Mouse (Mus musculus) heart, postnatal 14 days (tissue): ENCODE measurements around the gene Pltp. TPM values are rescaled to one million over a fixed set of nuclear protein-coding genes. Genes with fewer than 3 reads are reported as not detected.
"Not testable (repeated sequence)": the region's sequence is repeated elsewhere in the genome, so short reads cannot be mapped to it uniquely, and the experiment has no call there.

Source experiments
- DNase-seq, 2 experiments: peaks; one replicate each; pipeline ENCODE4 v3.0.0; 2021 to 2022
- intact Hi-C: fragments of 180-260 bp; cut with DNase I; formaldehyde crosslinking; loops from one replicate; pipeline ENCODE4 v1.15.1; 2025
- total RNA-seq, 2 experiments: library from RNA; stranded (reverse); gene quantifications; 2 replicates each; pipeline ENCODE4 v1.2.3; 2021

Gene Pltp
- total RNA-seq, 2 experiments from 2014 or later: 43.7 to 58.5 TPM

DNA sequence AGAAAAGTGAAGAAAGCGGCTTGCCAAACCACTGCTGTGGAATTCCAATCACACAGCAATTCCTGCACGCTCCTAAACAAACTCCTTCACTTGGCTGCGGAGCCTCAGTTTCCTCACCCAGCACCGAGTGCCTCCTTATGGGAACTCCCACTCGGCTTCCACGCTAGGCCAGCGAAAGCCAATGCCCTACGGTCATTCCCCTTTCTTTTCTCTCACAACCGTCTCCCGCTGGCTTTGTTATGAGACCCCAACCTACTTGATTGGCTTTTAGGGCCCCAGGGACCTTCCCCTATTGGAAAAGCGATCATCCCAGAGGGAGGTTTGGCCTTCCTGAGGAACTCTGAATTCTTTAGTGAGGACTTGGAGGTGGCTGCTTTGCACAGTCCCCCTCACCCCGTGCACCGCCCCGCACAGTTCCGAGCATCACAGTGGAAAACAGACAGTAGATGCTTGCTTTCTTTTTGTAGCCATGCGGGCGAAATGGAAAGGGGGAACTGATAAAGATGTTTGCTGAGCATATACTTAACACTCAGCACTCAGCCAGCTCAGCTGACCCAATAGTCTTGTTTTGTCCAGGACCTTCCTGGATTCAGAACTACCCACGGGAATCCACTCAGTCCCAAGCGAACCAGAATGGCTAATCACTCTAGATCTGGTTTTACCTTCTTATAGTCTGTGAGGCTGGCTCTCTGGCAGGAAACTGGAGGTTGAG is 487 bp upstream of the Pltp start:
- DNase-seq: no peak
- intact Hi-C loops: loop anchor here (2.0 kb wide), 1 partner anchor 23 kb away; no protein-coding TSS in a partner anchor

DNA sequence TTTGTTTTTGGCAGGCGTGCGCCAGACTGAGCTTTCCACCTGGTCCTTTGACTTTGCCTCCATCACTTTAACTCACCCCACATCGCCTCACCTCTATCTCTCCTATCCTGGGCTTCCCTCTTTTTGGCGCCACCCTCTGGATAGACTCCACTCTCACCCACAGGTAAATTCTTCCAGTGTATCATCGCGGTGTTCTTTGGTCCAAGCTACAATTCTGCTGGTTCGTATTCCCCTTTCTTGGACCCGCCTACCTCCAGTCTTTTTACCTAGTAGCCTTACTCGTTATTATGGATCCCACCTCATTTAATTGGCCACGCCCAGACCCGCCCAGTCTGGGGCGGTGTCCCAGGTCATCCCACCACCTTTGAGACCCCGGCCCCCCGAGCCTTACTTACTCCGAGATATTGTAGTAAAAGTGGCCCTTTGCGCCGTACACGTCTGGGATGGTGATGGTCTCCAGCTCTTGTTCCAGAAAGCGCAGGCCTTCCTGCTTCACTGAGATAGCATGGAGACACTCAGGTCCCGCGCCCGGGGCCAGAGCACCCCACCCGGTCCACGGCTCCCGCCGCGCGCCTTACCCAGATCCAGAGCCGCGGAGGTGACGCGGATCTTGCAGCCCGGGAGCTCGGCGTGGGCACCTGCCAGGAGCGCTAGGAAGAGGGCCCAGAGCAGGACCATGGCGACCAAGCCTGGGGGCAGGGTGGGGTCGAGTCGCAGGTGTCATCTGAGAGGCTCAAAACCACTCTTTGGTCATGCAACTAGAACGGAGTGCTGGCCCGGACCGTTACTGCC is 1.0 kb downstream of the Pltp start:
- intact Hi-C loops: loop anchor here (2.0 kb wide), 1 partner anchor 22 kb away; no protein-coding TSS in a partner anchor
- peak; percentile 40 to 41 for DNase-seq

DNA sequence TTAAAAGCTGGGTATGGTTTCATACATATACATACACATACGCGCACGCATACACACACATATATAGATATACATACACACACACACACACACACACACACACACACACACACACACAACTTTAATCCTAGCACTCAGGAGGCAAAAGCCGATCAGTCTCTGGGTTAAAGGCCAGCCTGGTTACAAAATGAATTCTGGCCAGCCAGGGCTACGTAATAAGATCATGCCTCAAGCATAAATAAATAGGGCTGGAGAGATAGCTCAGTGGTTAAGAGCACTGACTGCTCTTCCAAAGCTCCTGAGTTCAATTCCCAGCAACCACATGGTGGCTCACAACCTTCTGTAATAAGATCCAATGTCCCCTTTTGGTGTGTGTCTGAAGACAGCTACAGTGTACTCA is 1.9 kb downstream of the Pltp start:
- DNase-seq, intact Hi-C loops: not testable (repeated sequence)

DNA sequence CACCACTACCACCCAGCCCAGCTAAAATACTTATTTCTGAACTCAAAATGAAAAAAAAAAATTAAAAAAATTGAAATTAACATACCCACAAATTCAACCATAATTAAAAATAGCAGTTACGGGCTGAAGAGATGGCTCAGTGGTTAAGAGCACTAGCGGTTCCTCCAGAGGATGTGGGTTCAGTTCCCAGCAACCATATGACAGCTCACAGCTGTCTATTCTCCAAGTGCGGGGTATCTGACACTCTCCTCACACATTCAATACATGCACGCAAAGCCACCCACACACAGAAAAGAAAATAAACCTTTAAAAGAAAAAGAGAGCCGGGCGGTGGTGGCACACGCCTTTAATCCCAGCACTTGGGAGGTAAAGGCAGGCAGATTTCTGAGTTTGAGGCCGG is 7.5 kb downstream of the Pltp start:
- intact Hi-C loops: no loop called here
- no peak for DNase-seq

DNA sequence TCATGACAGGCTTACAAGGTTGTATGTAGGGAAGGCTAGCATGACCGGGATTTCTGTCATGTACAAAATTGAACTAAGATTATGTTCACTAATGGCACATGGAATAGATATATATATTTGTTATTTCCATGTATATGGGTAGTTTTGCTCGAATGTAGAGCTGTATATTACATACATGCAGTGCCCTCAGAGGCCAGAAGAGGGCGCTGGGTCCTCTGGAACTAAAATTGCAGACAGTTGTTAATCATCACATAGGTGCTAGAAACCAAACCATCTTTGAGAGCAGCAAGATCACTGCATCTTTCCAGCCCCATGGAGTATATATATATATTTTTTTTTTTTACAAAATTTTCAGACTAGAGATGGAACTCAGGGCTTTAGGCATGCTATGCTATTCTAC is 11.7 kb downstream of the Pltp start:
- DNase-seq: no peak
- intact Hi-C loops: no loop called here

DNA sequence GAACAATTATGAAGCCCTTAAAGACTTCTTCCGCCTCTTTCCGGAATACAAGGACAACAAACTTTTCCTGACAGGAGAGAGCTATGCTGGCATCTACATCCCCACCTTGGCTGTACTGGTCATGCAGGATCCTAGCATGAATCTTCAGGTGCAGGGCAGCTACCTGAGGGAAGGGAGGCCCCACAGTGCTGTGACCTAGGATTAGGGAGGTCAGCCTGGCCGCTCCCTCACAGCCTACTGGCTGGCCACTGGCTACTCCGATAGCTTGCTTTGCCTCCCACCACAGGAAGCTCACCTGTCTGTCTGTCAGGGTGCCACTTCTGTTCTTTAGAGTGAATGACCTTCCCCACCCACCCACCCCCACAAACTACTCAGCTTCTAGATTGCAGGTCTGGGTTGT is 22.3 kb downstream of the Pltp start:
- intact Hi-C loops: loop anchor here (2.0 kb wide), 1 partner anchor 22 kb away; the partner anchor contains the start of gene Pltp

DNA sequence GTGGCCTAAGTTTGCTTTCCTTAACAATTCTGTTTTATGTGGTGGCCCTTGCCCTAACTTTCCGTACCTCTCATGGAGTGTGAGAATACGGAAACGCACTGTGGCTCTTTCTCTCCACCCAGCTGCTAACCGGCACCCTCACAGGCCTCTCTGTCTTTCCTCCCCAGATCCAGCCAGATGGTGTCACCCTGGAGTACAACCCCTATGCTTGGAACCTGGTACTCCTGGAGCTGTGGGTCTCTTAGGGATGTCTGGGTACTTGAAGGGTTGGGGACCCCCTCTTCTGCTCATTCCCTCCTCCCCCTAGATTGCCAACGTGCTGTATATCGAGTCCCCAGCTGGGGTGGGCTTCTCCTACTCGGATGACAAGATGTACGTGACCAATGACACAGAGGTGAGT is 23.0 kb downstream of the Pltp start:
- DNase-seq: peak in 1 of 2 experiments; percentile 21
- intact Hi-C loops: loop anchor here (2.0 kb wide), 1 partner anchor 22 kb away; the partner anchor contains the start of gene Pltp

More for the DNA sequence above, 22.3 kb downstream of the Pltp start:
- no peak for DNase-seq

DNA sequence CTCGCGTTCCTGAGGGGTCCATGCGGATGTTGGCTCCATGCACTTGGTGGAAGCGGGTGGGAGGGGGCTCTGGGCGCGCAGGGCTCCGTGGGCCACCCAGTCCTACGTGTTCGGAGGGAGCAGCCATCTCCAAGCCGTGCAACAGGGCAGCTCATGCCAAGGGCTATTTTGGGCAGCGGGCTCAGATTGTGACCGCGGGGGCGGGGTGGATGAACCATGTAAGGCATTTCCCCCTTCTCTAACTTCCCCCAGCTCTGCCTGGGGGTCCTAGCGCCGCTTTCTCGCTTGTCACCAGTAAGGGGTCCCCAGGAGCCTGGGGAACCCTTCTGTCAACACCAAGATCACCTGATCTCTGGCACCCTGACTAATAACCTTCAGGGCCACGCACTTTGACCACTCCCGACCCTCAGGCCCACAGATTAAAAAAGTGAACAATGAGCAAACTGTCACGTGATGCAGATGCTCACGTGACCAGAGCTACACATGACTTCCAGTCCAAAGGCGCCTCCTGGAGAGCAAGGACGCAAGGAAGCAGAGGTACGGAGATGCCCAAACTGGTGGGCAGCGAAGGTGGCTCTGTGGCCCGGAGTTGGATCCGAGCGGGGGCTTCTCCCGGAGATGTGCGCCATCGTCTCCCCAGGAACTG is 24.1 kb downstream of the Pltp start, which contains the start of gene Neurl2:
Neurl2 (minus strand) TSS at position 143 of the 646 bp plus-strand sequence.
- DNase-seq: peak; percentile 88 to 93
- intact Hi-C loops: loop anchor here (2.0 kb wide), 2 partner anchors 45 to 77 kb away; partner anchors contain the start of genes Pcif1 and Zfp335

DNA sequence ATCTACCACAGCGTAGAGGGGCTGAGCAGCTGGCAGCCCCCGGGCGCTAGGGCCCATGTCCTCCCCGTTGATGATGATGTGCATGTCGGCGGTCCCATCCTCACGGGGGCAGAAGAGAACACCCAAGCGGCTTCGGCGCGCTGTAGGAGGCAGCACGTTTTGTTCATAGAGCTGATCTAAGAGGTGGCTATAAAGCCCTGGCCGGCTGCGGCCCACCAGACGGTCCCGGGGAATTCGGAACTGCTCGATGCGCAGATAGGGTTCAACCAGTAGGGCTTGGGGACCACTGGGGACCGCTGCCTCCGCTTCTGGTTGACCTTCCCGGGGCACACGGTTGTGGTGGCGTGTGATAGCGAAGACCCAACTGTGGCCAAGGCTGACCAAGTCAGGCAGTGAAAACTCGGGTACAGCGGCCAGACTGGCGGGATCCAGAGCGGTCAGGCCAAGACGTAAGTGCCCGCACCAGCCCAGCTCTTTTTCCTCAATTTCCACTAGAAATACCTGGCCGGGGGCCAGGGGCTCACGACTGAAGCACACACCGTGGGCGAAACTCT is 24.7 kb downstream of the Pltp start, which contains the start of gene Ctsa:
Ctsa (plus strand) TSS at position 126 of the 554 bp plus-strand sequence.
- peak; percentile 82 for DNase-seq
- intact Hi-C loops: loop anchor here (2.0 kb wide), 2 partner anchors 46 to 78 kb away; partner anchors contain the start of genes Pcif1 and Zfp335

DNA sequence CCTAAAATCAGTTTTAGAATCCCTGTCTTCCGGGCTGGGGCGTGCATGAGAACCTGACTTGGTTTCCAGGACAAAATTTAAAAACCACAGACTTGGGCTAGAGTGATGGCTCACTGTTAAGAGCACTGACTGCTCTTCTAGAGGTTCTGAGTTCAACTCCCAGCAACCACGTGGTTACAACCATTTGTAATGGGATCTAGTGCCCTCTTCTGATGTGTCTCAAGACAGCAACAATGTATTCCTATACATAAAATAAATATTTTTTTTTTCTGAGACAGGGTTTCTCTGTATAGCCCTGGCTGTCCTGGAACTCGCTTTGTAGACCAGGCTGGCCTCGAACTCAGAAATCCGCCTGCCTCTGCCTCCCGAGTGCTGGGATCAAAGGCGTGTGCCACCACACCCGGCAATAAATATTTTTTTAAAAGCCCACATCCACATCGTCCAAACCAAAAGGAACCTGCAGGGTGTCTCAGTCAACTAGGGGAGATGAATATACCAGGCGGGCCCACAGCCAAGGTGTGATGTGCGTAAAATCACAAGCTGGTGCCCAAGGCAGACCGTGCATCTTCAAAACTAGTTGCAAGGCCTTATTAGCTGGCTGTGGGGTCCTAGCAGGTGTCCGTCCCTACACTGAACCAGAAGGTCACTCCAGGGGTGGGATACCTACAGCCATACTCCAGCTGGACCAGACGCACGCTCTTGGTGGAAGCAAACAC is 25.3 kb downstream of the Pltp start:
- intact Hi-C loops: loop anchor here (2.0 kb wide), 2 partner anchors 47 to 79 kb away; partner anchors contain the start of genes Pcif1 and Zfp335

DNA sequence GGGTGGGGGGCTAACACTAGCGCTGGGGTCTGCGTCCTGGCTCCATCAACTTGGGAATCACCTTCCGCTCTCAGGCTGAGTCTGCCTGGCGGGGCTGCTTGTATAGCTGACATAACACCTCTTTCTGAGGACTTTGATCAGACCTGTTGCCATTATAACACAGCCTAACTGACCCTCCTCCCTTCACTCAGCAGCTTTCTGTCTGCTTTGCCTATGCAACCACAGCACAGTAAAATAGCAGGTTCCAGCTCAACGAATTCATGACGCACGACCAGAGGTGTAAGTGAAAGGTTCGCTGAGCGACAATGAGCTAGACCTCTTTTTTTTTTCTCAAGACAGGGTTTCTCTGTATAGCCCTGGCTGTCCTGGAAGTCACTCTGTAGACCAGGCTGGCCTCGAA is 26.5 kb downstream of the Pltp start:
- no peak for DNase-seq
- intact Hi-C loops: no loop called here

More for the DNA sequence above, 25.3 kb downstream of the Pltp start:
- DNase-seq: no peak

DNA sequence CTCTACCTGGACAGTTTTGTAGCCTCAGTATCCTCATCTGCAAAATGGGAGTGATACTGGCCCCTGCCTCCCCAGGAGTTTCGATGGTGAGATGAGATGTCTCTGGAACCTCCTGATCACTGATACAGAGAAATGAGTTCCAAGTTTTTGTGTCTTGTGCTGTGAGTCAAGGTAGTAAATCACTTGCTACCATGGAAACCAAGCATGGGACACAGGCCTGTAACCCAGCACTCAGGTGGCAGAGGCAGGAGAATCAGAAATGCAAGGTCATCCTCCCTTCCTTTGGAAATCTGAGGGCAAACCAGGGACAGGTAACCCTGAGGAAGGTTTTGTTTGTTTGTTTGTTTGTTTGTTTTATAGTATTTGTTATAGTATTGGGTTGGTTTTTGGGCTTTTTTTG is 28.4 kb downstream of the Pltp start:
- intact Hi-C loops: loop anchor here (10.0 kb wide), 1 partner anchor 206 kb away; the partner anchor contains the start of gene Ncoa5
- DNase-seq: no peak

DNA sequence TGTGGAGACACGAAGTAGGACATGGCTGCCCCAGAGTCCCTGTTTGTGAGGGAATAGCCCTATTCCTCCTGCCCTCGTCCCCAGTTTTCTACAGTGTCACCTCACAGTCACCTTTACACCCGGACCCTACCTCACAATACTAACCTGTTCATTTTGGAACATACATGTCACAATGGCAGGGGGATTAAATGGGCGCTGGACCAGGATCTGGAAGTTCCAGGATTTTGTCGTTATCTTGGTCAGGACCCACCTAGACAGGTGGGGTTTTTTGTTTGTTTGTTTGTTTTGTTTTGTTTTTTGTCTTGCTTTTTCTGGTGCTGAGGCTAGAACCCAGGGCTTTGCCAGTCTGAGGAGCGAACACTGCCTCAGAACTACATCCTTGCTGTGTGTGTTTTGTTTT is 29.1 kb downstream of the Pltp start, which contains the start of gene Spata25:
Spata25 (minus strand) TSS at position 101 of the 400 bp plus-strand sequence.
- no peak for DNase-seq
- intact Hi-C loops: loop anchor here (10.0 kb wide), 1 partner anchor 206 kb away; the partner anchor contains the start of gene Ncoa5

DNA sequence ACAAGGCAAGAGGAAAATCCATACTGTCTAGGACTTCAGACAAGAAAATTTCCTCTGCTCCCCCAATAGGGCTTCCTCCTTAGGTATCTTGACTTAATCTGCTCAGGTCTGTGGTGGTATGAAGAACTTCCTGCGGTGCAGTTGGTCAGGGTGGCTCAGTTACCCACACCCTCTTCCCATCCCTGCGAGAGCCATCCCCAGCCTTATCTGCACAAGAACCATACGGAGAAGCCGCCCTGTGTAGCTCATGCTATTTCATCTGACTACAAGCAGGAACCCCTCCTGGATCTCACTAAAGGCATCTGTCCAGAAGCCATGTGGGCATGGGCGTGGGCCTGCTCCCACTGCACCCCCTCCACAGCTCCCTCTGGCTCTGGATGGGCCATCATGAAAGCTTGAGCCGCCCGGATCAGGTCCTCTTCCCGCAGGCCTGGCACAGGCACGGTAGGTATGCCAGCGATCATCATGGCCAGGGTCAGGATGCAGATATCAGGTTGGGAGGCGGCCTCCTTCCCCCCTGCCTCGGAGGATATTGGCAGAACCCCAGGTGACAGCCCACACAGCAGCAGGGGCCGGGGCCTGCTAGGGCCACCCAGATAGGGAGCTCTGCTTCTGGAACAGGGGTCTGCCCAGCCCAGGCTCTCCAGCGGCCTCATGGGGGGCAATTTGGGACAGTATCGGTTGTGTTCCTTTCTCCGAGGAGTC is 30.2 kb downstream of the Pltp start:
- intact Hi-C loops: loop anchor here (10.0 kb wide), 1 partner anchor 208 kb away; the partner anchor contains the start of gene Ncoa5
- no peak for DNase-seq

DNA sequence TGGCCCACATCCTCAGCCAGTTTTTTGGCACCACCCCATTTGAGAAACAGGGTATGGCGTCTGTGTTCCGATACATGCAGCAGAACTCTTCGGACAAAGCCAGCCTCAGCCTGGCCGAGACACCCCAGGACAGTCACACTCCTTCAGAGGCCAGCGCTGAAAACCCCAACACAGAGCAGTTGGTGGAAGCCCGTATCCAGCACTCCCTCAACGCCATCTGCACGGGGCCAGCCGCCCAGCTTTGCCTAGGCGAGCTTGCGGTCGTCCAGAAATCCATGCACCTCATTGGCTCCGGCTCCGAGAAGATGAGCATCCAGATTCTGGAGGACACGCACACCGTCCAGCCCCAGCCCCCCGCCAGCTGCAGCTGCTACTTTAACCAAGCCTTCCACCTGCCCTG is 32.0 kb downstream of the Pltp start:
- intact Hi-C loops: loop anchor here (10.0 kb wide), 1 partner anchor 209 kb away; the partner anchor contains the start of gene Ncoa5
- DNase-seq: no peak

DNA sequence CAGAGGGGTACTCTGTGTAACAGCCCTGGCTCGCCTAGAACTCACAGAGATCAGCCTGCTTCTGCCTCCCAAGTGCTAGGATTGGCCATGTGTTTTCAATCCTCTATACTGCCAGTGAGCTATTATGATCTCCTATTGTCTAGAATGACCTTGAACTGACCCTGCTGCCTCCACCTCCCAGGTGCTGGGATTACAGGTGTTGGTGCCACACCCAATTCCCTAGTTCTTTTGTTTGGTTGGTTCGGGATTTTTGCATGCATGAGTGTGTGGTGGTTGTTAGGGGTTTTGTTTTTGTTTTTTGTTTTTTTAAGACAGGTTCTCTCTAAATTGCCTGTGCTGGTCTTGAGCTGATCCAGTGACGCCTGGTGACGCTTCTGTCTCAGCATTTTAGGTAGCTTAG is 33.5 kb downstream of the Pltp start:
- no peak for DNase-seq
- intact Hi-C loops: loop anchor here (10.0 kb wide), 1 partner anchor 211 kb away; the partner anchor contains the start of gene Ncoa5

DNA sequence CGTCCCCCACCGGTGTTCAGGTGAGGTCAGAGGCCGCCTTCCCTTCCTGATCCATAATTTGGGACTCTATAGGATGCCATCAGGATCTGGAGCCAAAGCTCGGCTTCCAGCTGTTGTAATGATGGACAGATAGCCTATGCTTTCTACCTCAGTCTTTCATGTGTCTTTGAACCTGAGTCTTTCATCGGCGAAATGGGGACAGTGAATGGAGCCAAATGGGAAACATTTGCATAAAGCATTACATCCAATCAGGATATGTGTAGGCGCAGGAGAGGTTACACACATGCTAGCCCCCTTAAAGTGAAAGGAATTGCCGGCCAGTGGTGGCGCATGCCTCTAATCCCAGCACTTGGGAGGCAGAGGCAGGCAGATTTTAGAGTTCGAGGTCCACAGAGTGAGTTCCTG is 34.3 kb downstream of the Pltp start:
- DNase-seq: no peak

DNA sequence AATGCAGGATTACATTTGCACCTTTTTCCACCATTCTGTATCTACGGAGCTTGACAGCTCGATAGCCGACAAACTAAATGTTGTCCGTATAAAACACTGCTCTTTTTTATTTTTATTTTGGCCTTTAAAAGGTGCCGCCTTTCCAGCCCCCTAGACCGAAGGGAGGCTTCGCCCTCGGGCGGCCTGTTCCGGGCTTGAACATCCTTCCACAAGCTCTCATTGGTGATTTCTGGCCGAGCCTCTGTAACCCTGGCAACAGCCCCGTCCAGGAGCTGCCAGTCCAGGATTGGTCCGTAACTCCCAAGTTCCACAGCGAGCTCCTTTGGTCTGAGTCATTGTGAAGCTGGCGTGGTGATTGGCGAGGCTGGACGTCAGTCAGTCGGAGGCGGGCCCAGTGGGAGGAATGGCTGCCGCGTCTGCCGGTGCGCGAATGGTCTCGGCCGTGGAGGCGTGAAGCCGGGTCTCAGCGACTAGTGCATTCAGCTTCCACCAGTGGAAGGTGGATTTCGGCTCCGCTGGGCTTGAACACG is 34.8 kb downstream of the Pltp start, which contains the start of gene Zswim1:
Zswim1 (plus strand) TSS at position 51 of the 530 bp plus-strand sequence.
- intact Hi-C loops: loop anchor here (10.0 kb wide), 1 partner anchor 212 kb away; the partner anchor contains the start of gene Ncoa5
- DNase-seq: peak; percentile 99 to 100

More for the DNA sequence above, 34.3 kb downstream of the Pltp start:
- intact Hi-C loops: loop anchor here (10.0 kb wide), 1 partner anchor 212 kb away; the partner anchor contains the start of gene Ncoa5
